Mouse (Mus musculus) cerebellum, postnatal 4 days (tissue): ENCODE results near the gene Rarg.
A peak's percentile ranks its signal among the peaks of the same experiment; 100 is the strongest.
"Not testable (repeated sequence)": the region's sequence is repeated elsewhere in the genome, so short reads cannot be mapped to it uniquely, and the experiment has no call there.

Experiments used
- DNase-seq, 2 experiments: peaks; one replicate each; pipeline ENCODE4 v3.0.0; 2022; ENCODE audit warnings: low spot score in 2 of 2, mixed read lengths in 1 of 2

The Rarg gene

GRCm38 (mm10) chr15:102238543-102239259 is 18.6 kb downstream of the Rarg start:
- no peak for DNase-seq

GRCm38 (mm10) chr15:102235371-102236027 is 21.8 kb downstream of the Rarg start:
- no peak for DNase-seq

- DNase-seq: no peak
Measured at GRCm38 (mm10) chr15:102233896-102234295, 23.4 kb downstream of the Rarg start.

GRCm38 (mm10) chr15:102232764-102233163 is 24.6 kb downstream of the Rarg start:
- DNase-seq: no peak

- no peak for DNase-seq
Measured at GRCm38 (mm10) chr15:102231748-102232147, 25.6 kb downstream of the Rarg start, which contains the start of gene Itgb7. Gene Itgb7 (minus strand): TSS chr15:102231944.

GRCm38 (mm10) chr15:102230408-102231321 is 26.7 kb downstream of the Rarg start:
- no peak for DNase-seq

- not testable (repeated sequence) for DNase-seq
Measured at GRCm38 (mm10) chr15:102225619-102226018, 31.7 kb downstream of the Rarg start.

GRCm38 (mm10) chr15:102224992-102225617 is 32.2 kb downstream of the Rarg start:
- no peak for DNase-seq

GRCm38 (mm10) chr15:102224186-102224991 is 32.9 kb downstream of the Rarg start:
- peak; percentile 65 to 73 for DNase-seq

GRCm38 (mm10) chr15:102222386-102222785 is 34.9 kb downstream of the Rarg start:
- peak in 1 of 2 experiments; percentile 36 for DNase-seq

GRCm38 (mm10) chr15:102217325-102217724 is 40.0 kb downstream of the Rarg start:
- DNase-seq: no peak

GRCm38 (mm10) chr15:102216459-102217228 is 40.7 kb downstream of the Rarg start:
- no peak for DNase-seq

- no peak for DNase-seq
Measured at GRCm38 (mm10) chr15:102215624-102216023, 41.7 kb downstream of the Rarg start.

GRCm38 (mm10) chr15:102214132-102214531 is 43.2 kb downstream of the Rarg start:
- DNase-seq: no peak

GRCm38 (mm10) chr15:102211895-102212294 is 45.4 kb downstream of the Rarg start:
- no peak for DNase-seq

- DNase-seq: no peak
Measured at GRCm38 (mm10) chr15:102210816-102211215, 46.5 kb downstream of the Rarg start.

- no peak for DNase-seq
Measured at GRCm38 (mm10) chr15:102209114-102209513, 48.2 kb downstream of the Rarg start.

- DNase-seq: no peak
Measured at GRCm38 (mm10) chr15:102208092-102208561, 49.2 kb downstream of the Rarg start.

GRCm38 (mm10) chr15:102207351-102207750 is 50.0 kb downstream of the Rarg start:
- DNase-seq: no peak

- peak in 1 of 2 experiments; percentile 55 for DNase-seq
Measured at GRCm38 (mm10) chr15:102205779-102206178, 51.5 kb downstream of the Rarg start.
